Mouse (Mus musculus): ENCODE measurements around the gene Gap43. TPM values are rescaled to one million over a fixed set of nuclear protein-coding genes. Genes with fewer than 3 reads are reported as not detected.

Gap43 gene
- total RNA-seq, 2 experiments from 2014 or later: 188 to 212 TPM

Small RNA genes lying within 50 kb of the gene (microRNA-seq; reads per million reads assigned to microRNA genes)
- gene Mir6540: 32.6 to 57.5 reads per million in 2 experiments
